Mouse (Mus musculus) left cerebral cortex, adult 11 months (tissue): ENCODE measurements at regions not wholly inside any gene's neighbourhood (a gene's known extent, or its start where the extent isn't known, plus 50 kb on each side); places are given as distances from the start of the nearest gene placed in this dataset.

ENCODE experiments used
- DNase-seq: peaks from one replicate; pipeline ENCODE4 v3.0.0; 2022; ENCODE audit warnings: low spot score

GRCm38 (mm10) chr4:45587202-45587601 lies 54.9 kb upstream of the Shb start:
- no peak for DNase-seq

- DNase-seq = no peak
These were observed 54.0 kb upstream of the Shb start for GRCm38 (mm10) chr4:45586310-45586709.

GRCm38 (mm10) chr4:45585188-45585820 lies 53.0 kb upstream of the Shb start:
- no peak for DNase-seq

GRCm38 (mm10) chr4:45583966-45584365 lies 51.7 kb upstream of the Shb start:
- DNase-seq = no peak

GRCm38 (mm10) chr4:45582496-45582895 lies 50.2 kb upstream of the Shb start:
- no peak for DNase-seq
